Mouse (Mus musculus) embryonic fibroblast, embryonic 13.5 days (primary cell): ENCODE measurements around the gene Ap2a2.

Experiments used
- CTCF ChIP-seq: IDR thresholded peaks from 2 replicates; pipeline ENCODE4 v1.5.1; 2011; ENCODE audit warnings: mild to moderate bottlenecking, control low read depth, low read length, moderate library complexity, borderline replicate concordance; ENCODE audit not compliant: insufficient read depth
- POLR2A ChIP-seq: IDR thresholded peaks from 2 replicates; pipeline ENCODE4 v1.6.1; 2011; ENCODE audit warnings: low read depth, mild to moderate bottlenecking, control low read depth, low read length, moderate library complexity

DNA sequence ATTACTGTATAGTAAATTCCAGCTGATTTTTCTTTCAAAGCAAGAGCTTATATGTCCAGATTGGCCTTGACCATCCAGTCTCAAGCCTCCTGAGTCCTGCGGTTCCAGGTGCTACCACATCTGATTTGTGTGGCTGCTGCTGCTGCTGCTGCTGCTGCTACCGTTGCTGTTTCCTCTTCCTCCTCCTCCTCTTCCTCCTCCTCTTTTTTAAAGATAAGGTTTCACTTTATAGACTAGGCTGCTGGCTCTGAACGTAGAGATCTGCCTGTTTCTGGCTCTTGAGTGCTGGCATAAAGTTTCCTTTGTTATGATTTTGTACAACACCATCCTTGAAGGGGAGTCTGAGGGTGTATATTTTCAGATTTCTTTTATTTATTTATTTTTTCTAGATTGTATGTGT is 12.1 kb downstream of the Ap2a2 start:
- no peak for TF ChIP-seq POLR2A
- no peak for TF ChIP-seq CTCF
